In genomic region chr3:83127726-83128448, GRCm38 (mm10) we compare ENCODE assay signal across 8 mouse cellular contexts. TPM values are rescaled to one million over a fixed set of nuclear protein-coding genes. Genes with fewer than 3 reads are reported as not detected.
DNase-seq lines count a peak whose midpoint lies in the region; ATAC-seq and TF ChIP-seq lines count a peak whose summit lies in the region.

Dchs2 (plus strand) TSS chr3:83127948.

- peak within 1 kb of the TSS; percentile 97 for H3K4me2 ChIP-seq in heart, postnatal 0 days (ENCODE audit: low read depth, low read length)
- peak within 1 kb of the TSS; percentile 45 for H3K4me2 ChIP-seq in liver, embryonic 15.5 days

- peaks cover 19% of the 10 kb centered on the region for H3K27me3 ChIP-seq in liver, adult 2 months (ENCODE audit: control insufficient read depth, insufficient read depth, low read length)
- peaks cover 59% of the 10 kb centered on the region for H3K27me3 ChIP-seq in heart, postnatal 0 days (ENCODE audit: control insufficient read depth, insufficient read depth, low read length)
- peaks cover 60% of the 10 kb centered on the region for H3K27me3 ChIP-seq in liver, embryonic 15.5 days

- no peaks in the 10 kb centered on the region; the same call in 1 of the 2 replicates for H3K4me1 ChIP-seq in liver, adult 2 months (ENCODE audit: control insufficient read depth, insufficient read depth, low read length)
- 0 out of 2 replicates have a peak, but pooled peaks cover 9% of the 10 kb centered on the region for H3K4me1 ChIP-seq in heart, postnatal 0 days (ENCODE audit: control insufficient read depth, insufficient read depth)
- 0 out of 2 replicates have a peak, but pooled peaks cover 7% of the 10 kb centered on the region for H3K4me1 ChIP-seq in liver, embryonic 15.5 days (replicated peaks)

- no peak within 1 kb of the TSS for H3K27ac ChIP-seq in liver, adult 2 months (replicated peaks; ENCODE audit: insufficient read depth, low read depth, low read length)
- no peak within 1 kb of the TSS for H3K27ac ChIP-seq in heart, postnatal 0 days (ENCODE audit: low read depth)
- H3K27ac ChIP-seq in liver, embryonic 15.5 days (replicated peaks), result no peak within 1 kb of the TSS

- no peak within 1 kb of the TSS for H3K9ac ChIP-seq in liver, adult 2 months (ENCODE audit: low read depth, low read length)
- peak within 1 kb of the TSS; percentile 26; the same call in 1 of the 2 replicates for H3K9ac ChIP-seq in heart, postnatal 0 days (replicated peaks; ENCODE audit: low read depth, low read length)
- no peak within 1 kb of the TSS for H3K9ac ChIP-seq in liver, embryonic 15.5 days

- no peak for DNase-seq in liver, adult 2 months (ENCODE audit: extremely low read depth, low read depth, low spot score)
- DNase-seq in liver, result no peak
- DNase-seq in embryo, embryonic 9.5 days (ENCODE audit: extremely low spot score), result peak; percentile 50
- no peak for DNase-seq in heart, postnatal 0 days (ENCODE audit: low spot score)
- DNase-seq in natural killer cell, adult 2 months (ENCODE audit: low spot score in 2 of 2), result no peak
- DNase-seq in spleen, postnatal 10 days (ENCODE audit: low spot score in 2 of 2), result no peak
- DNase-seq in left cerebral cortex, adult 11 months (ENCODE audit: low spot score), result no peak

- WGBS in liver, adult 2 months, result 4% methylated on average over 55 of the region's 55 CpGs
- WGBS in heart, postnatal 0 days, result 2% methylated on average over 55 of the region's 55 CpGs
- 2% methylated on average over 55 of the region's 55 CpGs for WGBS in liver, embryonic 15.5 days (ENCODE audit: insufficient replicate concordance)

- TF ChIP-seq EP300 in heart, postnatal 0 days (IDR thresholded peaks at IDR 0.05; ENCODE audit: low read depth), result no peak

- no peak for TF ChIP-seq CTCF in liver, adult 2 months (IDR thresholded peaks at IDR 0.05; ENCODE audit: low read depth, low read length)
- TF ChIP-seq CTCF in heart, postnatal 0 days (IDR thresholded peaks at IDR 0.05; ENCODE audit: low read depth), result no peak

- no peaks in the 10 kb centered on the region for H3K36me3 ChIP-seq in liver, adult 2 months (ENCODE audit: control insufficient read depth, insufficient read depth, low read length)
- no peaks in the 10 kb centered on the region for H3K36me3 ChIP-seq in heart, postnatal 0 days (replicated peaks; ENCODE audit: control insufficient read depth, insufficient read depth, low read length)
- no peaks in the 10 kb centered on the region for H3K36me3 ChIP-seq in liver, embryonic 15.5 days (replicated peaks)

- no peak for ATAC-seq in heart, postnatal 0 days (ENCODE audit: insufficient read depth, low read depth)
- no peak for ATAC-seq in liver, embryonic 15.5 days (ENCODE audit: insufficient read depth)

- H3K79me2 ChIP-seq in liver, adult 2 months (ENCODE audit: control insufficient read depth, insufficient read depth, low read length), result no peaks in the 10 kb centered on the region

- peak within 1 kb of the TSS; percentile 36; the same call in 1 of the 2 replicates for H3K4me3 ChIP-seq in liver, adult 2 months (ENCODE audit: insufficient read depth, low read depth, low read length)
- peak within 1 kb of the TSS; percentile 61 for H3K4me3 ChIP-seq in heart, postnatal 0 days (ENCODE audit: low read depth, low read length)
- H3K4me3 ChIP-seq in liver, embryonic 15.5 days (replicated peaks), result peak within 1 kb of the TSS; percentile 31

- no peak for TF ChIP-seq POLR2A in liver, adult 2 months (IDR thresholded peaks at IDR 0.05; ENCODE audit: extremely low read depth, insufficient read depth, low read length)

- no peaks in the 10 kb centered on the region for H3K9me3 ChIP-seq in heart, postnatal 0 days (replicated peaks; ENCODE audit: control insufficient read depth, low read length)
- no peaks in the 10 kb centered on the region for H3K9me3 ChIP-seq in liver, embryonic 15.5 days (replicated peaks)

RNA-seq across cellular contexts. Expression of gene Dchs2, which starts in this region (rescaled TPM):
- total RNA-seq in liver, adult 2 months (2014; rRNA removed), result 0.09 and 0.13 TPM in 2 replicates
- polyA plus RNA-seq in liver, adult 2 months (2012; rRNA removed), result 0.01 TPM in 2 replicates
- 0.19 and 1.1 TPM in 2 replicates for total RNA-seq in heart, postnatal 0 days (2014; rRNA removed; ENCODE audit: low replicate concordance)
- 0.04 TPM in 2 replicates for polyA plus RNA-seq in heart, postnatal 0 days (2015; fragmentation: Nextera tagmentation; extraction: Ambion mirVana)
- 0.01 and 0.02 TPM in 2 replicates for polyA plus RNA-seq in liver, embryonic 15.5 days (2015; fragmentation: Nextera tagmentation; extraction: Ambion mirVana)
